Mouse (Mus musculus): Measurements from ENCODE around the gene Afm.

DNA sequence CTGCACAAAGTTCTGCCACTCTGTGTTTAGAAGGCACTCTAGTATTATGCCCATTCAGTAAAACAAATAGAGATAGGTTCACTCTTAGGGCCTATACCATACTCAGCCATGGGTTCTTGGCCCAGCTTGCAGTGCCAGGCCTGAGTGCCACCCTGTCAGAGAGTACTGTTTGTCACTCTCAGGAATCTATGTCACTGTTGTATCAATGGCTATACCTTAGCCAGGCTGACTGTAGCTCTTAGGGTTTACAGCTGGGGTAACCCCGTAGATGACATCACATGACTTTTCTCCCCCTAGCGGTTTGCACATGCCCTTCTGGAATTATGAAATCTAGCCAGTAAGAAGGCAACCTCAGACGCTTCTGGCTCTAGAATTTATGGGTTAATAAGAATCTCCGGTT, 24.4 kb upstream of the Afm start:
- no peak for TF ChIP-seq CTCF (IDR thresholded peaks at IDR 0.05; ENCODE audit: control insufficient read depth, insufficient read depth, insufficient replicate concordance, low read depth, low read length)
- TF ChIP-seq POLR2A (IDR thresholded peaks at IDR 0.05; ENCODE audit: control insufficient read depth, low read depth, low read length), result no peak

Measured in testis, adult 2 months (tissue).